Comparison of ENCODE assay signal across 8 mouse cellular contexts in the genomic region with DNA sequence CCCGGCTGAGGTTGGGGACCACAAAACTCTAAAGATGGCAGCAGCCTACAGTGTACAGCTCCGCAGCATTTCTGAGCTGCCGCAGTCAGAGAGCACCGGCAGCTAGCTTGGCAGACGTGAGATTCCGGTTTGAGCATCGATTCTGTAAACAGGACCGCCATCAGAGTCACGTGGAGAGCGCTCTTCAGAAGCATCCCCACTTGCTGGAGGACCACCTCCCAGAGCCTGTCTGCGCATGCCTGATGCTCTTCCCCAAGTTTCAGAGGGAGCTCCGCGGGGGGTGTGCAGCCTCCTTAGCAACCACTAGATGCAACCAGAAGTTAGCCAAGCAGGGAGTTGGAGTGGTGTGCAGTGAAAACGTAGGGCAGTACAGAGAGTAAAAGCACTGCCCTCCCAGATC. TPM values are rescaled to one million over a fixed set of nuclear protein-coding genes. Genes with fewer than 3 reads are reported as not detected.
A peak's percentile ranks its signal among the peaks of the same experiment; 100 is the strongest.
DNase-seq lines count a peak whose midpoint lies in the region; ATAC-seq and TF ChIP-seq lines count a peak whose summit lies in the region.

No protein-coding gene starts in this region.

- no peaks in the 10 kb centered on the region for H3K4me1 ChIP-seq in cerebellum, adult 2 months (ENCODE audit: control insufficient read depth, insufficient read depth, low read length)
- no peaks in the 10 kb centered on the region for H3K4me1 ChIP-seq in embryonic facial prominence, embryonic 11.5 days (ENCODE audit: control insufficient read depth, insufficient read depth, low read length)
- H3K4me1 ChIP-seq in heart, postnatal 0 days (ENCODE audit: control insufficient read depth, insufficient read depth) = 0 out of 2 replicates have a peak, but pooled peaks cover 4% of the 10 kb centered on the region
- H3K4me1 ChIP-seq in midbrain, embryonic 15.5 days = 0 out of 2 replicates have a peak, but pooled peaks cover 6% of the 10 kb centered on the region

- TF ChIP-seq EP300 in heart, postnatal 0 days (IDR thresholded peaks at IDR 0.05; ENCODE audit: low read depth) = no peak

- H3K36me3 ChIP-seq in embryonic facial prominence, embryonic 11.5 days (replicated peaks; ENCODE audit: control insufficient read depth, insufficient read depth, low read depth, low read length) = no peaks in the 10 kb centered on the region
- H3K36me3 ChIP-seq in heart, postnatal 0 days (replicated peaks; ENCODE audit: control insufficient read depth, insufficient read depth, low read length) = no peaks in the 10 kb centered on the region
- H3K36me3 ChIP-seq in midbrain, embryonic 15.5 days (replicated peaks) = no peaks in the 10 kb centered on the region

- peak overlapping the region; percentile 9 for H3K4me3 ChIP-seq in cerebellum, adult 2 months (replicated peaks; ENCODE audit: insufficient read depth, low read depth, low read length)
- no peak overlapping the region for H3K4me3 ChIP-seq in embryonic facial prominence, embryonic 11.5 days (ENCODE audit: low read depth, low read length)
- peak overlapping the region; percentile 1; the same call in 1 of the 2 replicates for H3K4me3 ChIP-seq in heart, postnatal 0 days (ENCODE audit: low read depth, low read length)
- peak overlapping the region; percentile 18 for H3K4me3 ChIP-seq in midbrain, embryonic 15.5 days

- DNase-seq in cerebellum, adult 2 months = peak; percentile 4 to 11
- no peak for DNase-seq in cerebellum, adult 11-12 months
- DNase-seq in embryonic facial prominence, embryonic 11.5 days (ENCODE audit: low spot score) = peak; percentile 42
- DNase-seq in heart, postnatal 0 days (ENCODE audit: low spot score) = peak; percentile 43
- peak; percentile 21 to 27 for DNase-seq in left cerebral cortex, adult 8-10 months (ENCODE audit: low spot score in 2 of 2)
- no peak for DNase-seq in adrenal gland, postnatal 36 days
- no peak for DNase-seq in thymus, postnatal 14 days

- no peak for TF ChIP-seq CTCF in cerebellum, adult 2 months (IDR thresholded peaks at IDR 0.05; ENCODE audit: borderline replicate concordance, insufficient read depth, low read depth, low read length)
- no peak for TF ChIP-seq CTCF in heart, postnatal 0 days (IDR thresholded peaks at IDR 0.05; ENCODE audit: low read depth)

- no peak overlapping the region for H3K9ac ChIP-seq in embryonic facial prominence, embryonic 11.5 days (replicated peaks; ENCODE audit: low read length)
- no peak overlapping the region for H3K9ac ChIP-seq in heart, postnatal 0 days (replicated peaks; ENCODE audit: low read depth, low read length)
- H3K9ac ChIP-seq in midbrain, embryonic 15.5 days = no peak overlapping the region

- TF ChIP-seq POLR2A in cerebellum, adult 2 months (IDR thresholded peaks at IDR 0.05; ENCODE audit: borderline replicate concordance, insufficient read depth, low read length) = no peak

- 10% methylated on average over 14 of the region's 14 CpGs for WGBS in cerebellum, adult 2 months
- 39% methylated on average over 14 of the region's 14 CpGs for WGBS in embryonic facial prominence, embryonic 11.5 days
- 18% methylated on average over 14 of the region's 14 CpGs for WGBS in heart, postnatal 0 days
- 30% methylated on average over 14 of the region's 14 CpGs for WGBS in midbrain, embryonic 15.5 days

- no peaks in the 10 kb centered on the region for H3K27me3 ChIP-seq in cerebellum, adult 2 months (ENCODE audit: control insufficient read depth, insufficient read depth, low read length)
- H3K27me3 ChIP-seq in embryonic facial prominence, embryonic 11.5 days (ENCODE audit: control insufficient read depth, insufficient read depth, low read length) = no peaks in the 10 kb centered on the region
- no peaks in the 10 kb centered on the region for H3K27me3 ChIP-seq in heart, postnatal 0 days (ENCODE audit: control insufficient read depth, insufficient read depth, low read length)
- no peaks in the 10 kb centered on the region for H3K27me3 ChIP-seq in midbrain, embryonic 15.5 days (replicated peaks)

- H3K27ac ChIP-seq in cerebellum, adult 2 months (ENCODE audit: insufficient read depth, low read length) = no peak overlapping the region
- H3K27ac ChIP-seq in embryonic facial prominence, embryonic 11.5 days (replicated peaks; ENCODE audit: low read depth, low read length) = no peak overlapping the region
- no peak overlapping the region for H3K27ac ChIP-seq in heart, postnatal 0 days (ENCODE audit: low read depth)
- H3K27ac ChIP-seq in midbrain, embryonic 15.5 days = no peak overlapping the region

- H3K4me2 ChIP-seq in embryonic facial prominence, embryonic 11.5 days (ENCODE audit: low read depth, low read length) = peak overlapping the region; percentile 8; the same call in 1 of the 2 replicates
- H3K4me2 ChIP-seq in heart, postnatal 0 days (ENCODE audit: low read depth, low read length) = peak overlapping the region; percentile 42
- H3K4me2 ChIP-seq in midbrain, embryonic 15.5 days = peak overlapping the region; percentile 46

- ATAC-seq in embryonic facial prominence, embryonic 11.5 days (replicated peaks; ENCODE audit: insufficient number of reproducible peaks, low FRiP score, low TSS enrichment, low read depth) = peak; percentile 39; the same call in 1 of the 2 replicates
- ATAC-seq in heart, postnatal 0 days (ENCODE audit: insufficient read depth, low read depth) = no peak
- ATAC-seq in midbrain, embryonic 15.5 days (replicated peaks) = peak; percentile 37; the same call in 1 of the 2 replicates

- H3K9me3 ChIP-seq in embryonic facial prominence, embryonic 11.5 days (replicated peaks; ENCODE audit: control insufficient read depth, low read length) = no peaks in the 10 kb centered on the region
- H3K9me3 ChIP-seq in heart, postnatal 0 days (replicated peaks; ENCODE audit: control insufficient read depth, low read length) = no peaks in the 10 kb centered on the region
- no peaks in the 10 kb centered on the region for H3K9me3 ChIP-seq in midbrain, embryonic 15.5 days

RNA-seq across cellular contexts. Expression of gene Daam1, which starts 52.7 kb away (rescaled TPM):
- 30.1 and 31.2 TPM in 2 replicates for polyA plus RNA-seq in cerebellum, adult 2 months (2012; rRNA removed)
- polyA plus RNA-seq in embryonic facial prominence, embryonic 11.5 days (2014; fragmentation: Nextera tagmentation; extraction: Ambion mirVana) = 16.3 and 16.4 TPM in 2 replicates
- total RNA-seq in heart, postnatal 0 days (2014; rRNA removed; ENCODE audit: low replicate concordance) = 33.8 and 44.5 TPM in 2 replicates
- 12.3 and 12.8 TPM in 2 replicates for polyA plus RNA-seq in heart, postnatal 0 days (2015; fragmentation: Nextera tagmentation; extraction: Ambion mirVana)
- total RNA-seq in left cerebral cortex, adult 8-10 months (2022) = 10 to 100 TPM; 49.2 to 52.6 (median 51.6) TPM
- 28.1 and 31.4 TPM in 2 replicates for polyA plus RNA-seq in midbrain, embryonic 15.5 days (2015; fragmentation: Nextera tagmentation; extraction: Ambion mirVana)
- total RNA-seq in adrenal gland, postnatal 36 days (2021) = 10 to 100 TPM; 20.0 to 21.6 TPM

Comparison
In these comparisons a context has a peak if more than half of its experiments do, and no peak if none do; other contexts are left out.
1. DNase-seq: peak in cerebellum, adult 2 months (2 of 2), embryonic facial prominence, embryonic 11.5 days (single experiment), heart, postnatal 0 days (single experiment) and left cerebral cortex, adult 8-10 months (2 of 2); none in cerebellum, adult 11-12 months (single experiment), adrenal gland, postnatal 36 days (0 of 2) and thymus, postnatal 14 days (single experiment).
2. Peak in every context shown above with its lines, with median percentiles within 50 percentile points of each other: H3K4me2 ChIP-seq.